Mouse (Mus musculus) heart, postnatal 25 days (tissue): Measurements from ENCODE around the gene Lypd5. TPM values are rescaled to one million over a fixed set of nuclear protein-coding genes. Genes with fewer than 3 reads are reported as not detected.

ENCODE experiments used
- DNase-seq: peaks from one replicate; pipeline ENCODE4 v3.0.0; 2022; ENCODE audit warnings: low spot score
- intact Hi-C: fragments of 180-260 bp; cut with DNase I; formaldehyde crosslinking; loops from one replicate; pipeline ENCODE4 v1.15.1; 2025
- total RNA-seq, 2 experiments: library from RNA; stranded (reverse); gene quantifications; 2 replicates each; pipeline ENCODE4 v1.2.3; 2021

Gene Lypd5
- not detected for total RNA-seq

DNA sequence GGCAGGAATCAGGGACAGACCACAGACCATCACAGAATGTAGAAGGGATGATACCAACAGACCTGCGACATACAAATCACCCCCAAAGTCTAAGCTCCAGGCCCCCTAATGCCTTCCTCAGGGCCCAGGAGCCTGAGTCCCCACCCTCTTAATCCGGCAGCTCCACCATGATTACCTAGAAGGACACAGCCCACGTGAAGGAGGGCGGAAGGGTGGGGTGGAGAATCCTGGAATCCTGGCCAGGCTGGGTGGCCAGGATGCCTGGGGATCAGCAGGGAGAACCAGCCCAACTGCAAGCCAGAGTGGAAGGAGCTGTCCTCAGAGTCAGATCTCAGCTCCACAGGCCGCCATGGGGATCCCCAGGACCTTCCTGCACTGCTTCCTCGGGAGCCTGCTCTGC, at the start of gene Lypd5:
TSS of gene Lypd5 (plus strand) at position 301 of the 400 bp plus-strand sequence.
- no peak for DNase-seq
- intact Hi-C loops: no loop called here

DNA sequence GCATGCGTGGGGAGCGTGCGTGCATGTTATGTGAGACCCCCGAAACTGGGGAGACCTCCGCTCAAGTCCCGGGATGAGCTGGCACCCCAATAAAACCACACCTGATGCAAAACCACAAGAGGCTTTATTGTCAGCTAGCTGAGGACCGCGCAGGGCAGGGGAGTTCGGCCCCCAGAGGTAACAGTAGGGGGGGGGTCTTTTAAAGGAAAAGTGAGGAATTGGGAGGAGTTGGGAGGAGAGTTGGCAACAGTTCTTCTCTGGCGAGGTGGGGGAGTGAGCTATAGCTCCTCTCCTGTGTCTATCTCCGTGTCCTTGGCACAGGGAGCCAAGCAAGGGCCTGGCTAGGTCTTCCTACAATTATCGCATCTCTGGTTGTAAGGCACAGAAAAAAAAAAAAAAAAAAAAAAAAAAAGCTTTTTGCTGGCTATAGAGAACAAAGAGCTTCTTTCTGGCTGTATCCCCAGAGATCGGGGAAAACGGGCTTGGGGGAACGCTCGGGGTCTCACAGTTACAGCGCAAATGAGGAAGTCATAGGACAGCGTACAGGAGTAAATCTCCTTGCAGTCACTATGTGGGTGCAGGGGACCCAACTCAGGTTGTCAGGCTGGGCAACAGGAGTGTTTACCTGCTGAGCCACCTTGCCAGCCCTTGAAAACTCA, 49.0 kb upstream of the Lypd5 start:
- DNase-seq: no peak
- intact Hi-C loops: no loop called here

DNA sequence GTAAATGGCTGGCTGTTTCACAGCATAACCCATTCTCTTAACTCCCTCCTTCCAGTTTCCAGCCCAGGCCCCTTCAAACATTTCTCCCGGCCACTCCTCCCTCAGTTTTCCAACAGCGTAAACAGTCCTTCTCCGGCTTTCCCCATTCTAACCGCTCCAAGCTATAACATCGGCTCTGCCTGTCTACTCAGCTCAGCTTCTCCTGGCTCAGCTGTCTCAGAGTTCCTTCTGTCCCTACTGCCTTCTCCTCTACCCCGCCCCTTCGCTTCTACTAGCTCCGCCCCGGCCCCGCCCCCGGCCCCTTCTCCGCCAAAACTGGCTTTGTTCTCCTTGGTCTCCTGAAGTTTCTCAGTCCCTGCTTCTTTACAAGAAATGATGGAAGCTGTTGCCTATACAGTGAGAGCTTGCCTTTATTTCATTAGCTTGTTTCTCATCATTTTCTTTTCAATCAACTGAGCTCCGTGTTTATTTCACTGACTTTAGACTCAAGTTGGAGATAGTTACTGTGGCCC, 48.2 kb upstream of the Lypd5 start, which contains the start of gene Zfp61:
TSS of gene Zfp61 (minus strand) at position 462 of the 512 bp plus-strand sequence.
- intact Hi-C loops: no loop called here
- no peak for DNase-seq

DNA sequence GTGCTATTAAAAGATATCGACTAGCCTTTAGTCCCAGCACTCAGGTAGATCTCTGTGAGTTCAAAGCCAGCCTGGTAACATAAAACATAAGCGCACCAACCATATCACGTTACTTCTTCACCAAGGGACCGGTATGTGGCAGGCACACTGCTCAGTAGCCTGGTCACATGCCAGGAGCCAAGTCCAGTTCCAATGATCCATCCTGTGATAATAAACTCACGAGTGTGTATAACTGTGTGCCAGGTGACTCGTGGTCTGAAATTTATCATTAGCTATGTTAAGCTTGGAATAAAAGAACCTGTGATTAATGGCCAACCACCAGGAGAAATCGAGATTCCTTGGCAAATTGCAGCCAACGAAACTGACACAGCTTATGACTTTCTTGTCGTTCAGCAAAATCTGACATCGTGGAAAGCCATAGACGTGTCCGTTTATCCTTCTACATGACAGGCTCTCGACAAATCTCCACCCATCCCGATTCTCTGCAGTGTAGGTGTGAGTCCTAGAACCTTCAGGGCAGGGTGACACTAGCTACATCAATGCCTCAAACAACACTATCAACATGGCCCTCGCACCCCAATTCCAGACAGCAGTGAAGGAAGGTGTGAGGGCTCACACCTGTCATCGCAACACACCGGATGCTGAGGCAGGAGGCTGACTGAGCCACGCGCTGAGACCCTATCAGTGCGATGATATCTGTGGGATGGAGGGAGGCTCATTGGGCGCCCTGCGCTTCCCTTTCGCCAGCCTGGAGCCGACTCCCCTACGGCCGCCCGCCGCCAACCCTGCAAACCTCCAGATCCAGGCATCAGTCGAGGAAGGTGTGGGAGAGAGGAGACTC, 33.0 kb upstream of the Lypd5 start:
- intact Hi-C loops: loop anchor here (2.0 to 5.0 kb wide), 4 partner anchors 45 to 234 kb away; partner anchors contain the start of genes Zfp180, Zfp235 and Zfp93
- no peak for DNase-seq

DNA sequence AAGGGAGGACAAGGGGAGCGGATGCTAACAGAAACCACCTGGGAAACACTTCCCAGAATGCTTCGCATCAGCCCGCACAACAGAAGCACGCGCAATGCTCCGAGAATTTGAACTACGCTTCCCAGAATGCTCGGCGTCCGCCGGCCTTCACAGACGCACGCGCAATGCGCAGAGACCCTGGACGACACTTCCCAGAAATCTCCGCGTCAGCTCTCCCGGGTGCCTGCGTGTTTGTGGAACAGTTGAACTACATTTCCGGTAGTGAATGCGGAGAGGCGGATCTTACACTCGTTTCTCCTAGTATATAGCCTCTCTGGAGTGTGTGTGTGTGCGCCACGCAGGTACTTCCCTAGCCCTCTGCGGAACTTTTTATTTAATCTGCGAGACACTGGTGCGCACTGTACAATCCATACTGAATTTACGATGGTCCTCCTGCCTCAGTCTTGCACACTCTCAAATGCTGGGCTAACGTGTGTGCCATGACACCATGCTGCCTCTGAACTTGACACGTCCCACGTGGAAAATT, 32.4 kb upstream of the Lypd5 start, which contains the start of gene Zfp94:
TSS of gene Zfp94 (minus strand) at position 100 of the 526 bp plus-strand sequence.
- intact Hi-C loops: loop anchor here (2.0 to 5.0 kb wide), 4 partner anchors 46 to 234 kb away; partner anchors contain the start of genes Zfp180, Zfp235 and Zfp93

DNA sequence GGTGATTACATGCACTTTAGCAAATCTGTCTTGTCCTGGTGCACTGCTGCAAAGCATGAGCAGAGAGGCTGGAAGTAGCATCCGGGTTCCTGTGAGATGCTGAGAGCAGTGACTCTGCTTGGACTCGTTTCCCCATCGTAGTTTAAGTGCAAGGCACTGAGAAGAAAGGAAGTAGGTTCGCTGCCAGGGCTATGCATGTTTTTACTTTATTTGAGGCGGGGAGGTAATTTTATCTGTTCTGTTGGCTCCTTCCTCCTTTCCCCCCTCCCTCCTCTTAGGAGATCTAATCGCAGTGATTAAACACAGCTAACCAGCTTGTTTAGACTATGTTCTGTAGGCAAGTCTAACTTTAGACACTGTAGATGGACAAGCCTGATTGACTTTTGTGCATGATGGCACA, 30.1 kb upstream of the Lypd5 start:
- intact Hi-C loops: loop anchor here (5.0 kb wide), 3 partner anchors 112 to 237 kb away; partner anchors contain the start of genes Zfp180 and Zfp235
- DNase-seq: no peak

More for the DNA sequence above, 32.4 kb upstream of the Lypd5 start, which contains the start of gene Zfp94:
- peak; percentile 89 for DNase-seq

DNA sequence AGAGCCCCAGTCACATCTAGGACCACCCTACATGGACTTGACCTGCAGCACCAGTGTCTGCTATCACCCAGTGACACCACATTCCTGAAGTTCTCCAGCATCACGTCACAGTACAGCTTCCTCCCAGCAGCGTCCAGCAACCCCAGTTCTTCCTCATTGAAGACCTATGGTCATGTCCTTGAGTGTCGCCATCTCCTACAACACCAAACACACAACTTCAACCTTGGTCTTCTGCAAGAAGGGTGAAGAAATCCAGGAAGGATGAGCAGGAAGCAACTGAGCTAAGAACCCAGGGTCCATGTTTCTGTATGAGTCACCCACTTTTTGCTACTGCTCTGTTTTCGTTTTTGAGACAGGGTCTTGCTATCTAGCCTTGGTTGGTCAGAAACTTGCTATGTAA, 26.4 kb upstream of the Lypd5 start:
- DNase-seq: no peak
- intact Hi-C loops: no loop called here

DNA sequence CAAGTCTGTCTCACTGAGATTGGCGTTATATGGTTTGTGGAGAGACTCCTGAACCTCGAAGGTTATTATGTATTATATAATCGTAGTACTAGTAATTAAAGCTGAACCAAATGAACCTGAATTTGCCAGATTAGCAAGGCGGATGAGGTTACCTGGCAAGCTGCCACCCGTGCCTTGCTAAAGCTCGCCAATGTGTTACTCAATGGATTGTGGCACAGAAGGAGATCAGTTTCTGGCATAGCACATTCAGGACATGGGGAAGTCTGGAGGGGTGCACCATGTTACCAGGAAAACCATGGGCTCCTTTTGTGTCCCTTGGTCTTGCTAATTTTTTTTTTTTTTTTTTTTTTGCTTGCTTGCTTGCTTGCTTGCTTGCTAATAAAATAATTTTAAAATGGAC, 23.8 kb upstream of the Lypd5 start:
- no peak for DNase-seq
- intact Hi-C loops: no loop called here

DNA sequence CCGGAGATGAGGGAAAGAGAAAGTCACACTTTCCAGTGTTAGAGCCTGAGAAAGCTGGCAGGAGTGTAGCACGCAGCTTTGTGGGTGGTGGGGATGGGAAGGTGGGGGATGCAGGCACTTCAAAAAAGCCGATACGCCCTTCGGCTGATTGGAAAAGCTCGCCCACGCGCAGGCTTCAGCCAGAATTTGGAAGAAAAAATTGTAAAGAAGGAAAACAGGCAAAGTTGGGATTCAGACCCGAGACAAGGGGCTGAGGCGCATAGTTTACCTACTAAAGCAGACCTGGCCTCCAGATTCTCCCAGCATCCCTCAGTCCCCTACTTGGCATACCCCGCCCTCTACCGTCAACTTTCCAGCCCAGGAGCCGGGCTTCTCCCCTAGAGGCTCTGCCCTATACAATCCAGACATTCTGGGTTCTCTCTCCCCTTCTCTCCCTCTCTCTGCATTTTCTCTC, 23.3 kb upstream of the Lypd5 start:
- no peak for DNase-seq
- intact Hi-C loops: no loop called here

DNA sequence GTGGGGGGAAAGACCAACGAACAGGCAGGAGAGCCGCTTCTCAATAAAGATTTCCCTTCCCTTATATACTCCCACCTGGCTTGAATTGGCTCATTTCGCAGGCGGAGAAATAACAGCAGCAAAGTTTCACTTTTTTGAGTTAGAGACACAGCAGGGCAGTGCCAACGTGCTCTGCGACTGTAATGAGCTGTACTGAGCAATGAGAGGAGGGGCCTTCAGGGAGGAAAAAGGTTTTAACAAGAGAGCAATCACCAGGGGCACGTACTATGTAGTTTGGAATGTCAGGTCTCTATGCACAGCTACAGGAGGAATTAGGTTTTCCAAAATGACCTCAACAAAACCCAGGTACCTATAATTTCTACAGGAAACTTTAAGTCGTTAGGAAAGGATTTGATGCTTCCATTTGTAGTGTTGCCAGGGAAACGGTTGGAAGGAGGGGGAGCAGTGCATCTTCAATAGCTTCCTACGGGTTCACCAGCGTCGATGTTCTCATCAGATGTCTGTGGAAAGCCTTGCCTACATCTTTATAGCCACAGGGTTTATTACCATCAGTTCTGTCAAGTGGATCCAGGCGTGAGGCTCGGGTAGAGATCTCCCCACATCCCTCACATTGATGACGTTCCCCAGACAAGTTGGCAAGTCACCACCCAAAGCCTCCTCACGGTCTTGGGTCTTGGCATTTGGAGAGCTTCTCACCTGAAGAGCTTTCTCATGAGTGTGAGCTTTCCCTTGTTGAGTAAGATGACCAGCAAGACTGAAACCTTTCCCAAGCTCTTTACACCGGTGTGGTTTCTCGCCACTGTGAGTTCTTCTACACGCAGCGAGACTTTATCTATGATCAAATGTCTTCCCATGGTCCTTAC, 22.5 kb upstream of the Lypd5 start:
- no peak for DNase-seq
- intact Hi-C loops: no loop called here

DNA sequence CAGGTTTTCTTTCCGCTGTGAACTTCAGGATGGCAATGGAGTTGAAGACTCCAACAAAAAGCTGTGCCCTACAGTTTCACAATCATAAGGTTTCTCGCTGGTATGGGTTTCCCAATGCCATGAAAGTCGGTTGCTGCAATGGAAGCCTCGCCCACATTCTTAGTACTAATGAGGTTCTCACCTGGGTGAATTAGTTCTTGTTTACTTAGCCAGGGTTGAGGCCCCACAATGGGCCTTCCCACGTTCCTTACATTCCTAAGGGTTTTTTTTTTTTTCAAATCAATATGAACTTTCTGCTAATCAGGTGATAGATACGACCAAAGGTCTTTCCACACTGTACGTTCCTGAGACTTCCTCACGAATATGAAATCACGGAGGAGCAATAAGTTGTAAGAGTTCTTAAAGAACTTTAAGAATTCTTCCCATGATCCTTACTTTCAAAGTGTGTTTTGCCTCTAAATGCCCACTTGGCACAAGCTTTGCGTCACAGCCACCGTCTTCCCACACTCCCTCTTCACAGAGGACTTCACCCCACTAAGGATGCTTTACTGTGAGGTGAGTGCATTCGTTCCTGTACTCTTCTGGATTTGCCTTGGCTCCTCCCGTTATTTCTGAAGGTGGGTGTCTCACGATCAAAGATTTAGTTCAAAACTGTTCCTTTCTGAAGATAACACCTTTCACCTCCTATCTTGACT, 21.6 kb upstream of the Lypd5 start:
- intact Hi-C loops: no loop called here
- no peak for DNase-seq

DNA sequence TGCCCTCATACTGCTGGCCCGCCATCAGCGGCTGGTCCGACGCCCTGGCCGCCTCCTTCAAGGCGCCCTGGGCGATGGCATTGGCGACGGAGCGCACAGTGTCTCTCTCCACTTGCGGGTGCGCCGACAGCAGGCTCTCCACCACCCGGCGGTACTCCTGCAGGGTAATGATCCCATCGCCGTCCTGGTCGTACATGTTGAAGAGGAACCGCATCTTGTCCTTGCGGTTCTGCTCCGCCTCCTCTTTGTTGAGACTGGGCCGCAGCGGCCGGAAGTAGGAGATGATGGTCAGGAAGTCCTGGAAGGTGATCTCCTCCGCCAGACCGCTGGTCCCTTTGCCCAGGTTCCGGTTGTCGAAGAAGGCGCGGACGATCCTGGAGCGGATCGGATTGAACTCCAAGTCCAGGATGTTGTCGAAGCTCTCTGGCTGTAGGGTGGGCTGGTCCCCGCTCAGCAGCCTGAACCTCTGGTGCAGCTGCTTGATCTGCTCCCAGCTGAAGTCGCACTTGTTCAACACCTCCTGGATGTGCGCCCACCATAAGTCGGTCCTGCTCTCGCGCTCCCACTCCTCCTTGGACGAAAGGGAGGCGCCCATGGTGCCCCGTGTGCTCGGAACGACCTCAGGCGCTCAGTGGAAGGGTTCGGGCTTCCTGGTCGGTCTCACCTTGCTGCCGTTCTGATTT, 15.6 kb upstream of the Lypd5 start, which contains the start of gene Tescl:
TSS of gene Tescl (minus strand) at position 633 of the 683 bp plus-strand sequence.
- DNase-seq: no peak
- intact Hi-C loops: no loop called here

DNA sequence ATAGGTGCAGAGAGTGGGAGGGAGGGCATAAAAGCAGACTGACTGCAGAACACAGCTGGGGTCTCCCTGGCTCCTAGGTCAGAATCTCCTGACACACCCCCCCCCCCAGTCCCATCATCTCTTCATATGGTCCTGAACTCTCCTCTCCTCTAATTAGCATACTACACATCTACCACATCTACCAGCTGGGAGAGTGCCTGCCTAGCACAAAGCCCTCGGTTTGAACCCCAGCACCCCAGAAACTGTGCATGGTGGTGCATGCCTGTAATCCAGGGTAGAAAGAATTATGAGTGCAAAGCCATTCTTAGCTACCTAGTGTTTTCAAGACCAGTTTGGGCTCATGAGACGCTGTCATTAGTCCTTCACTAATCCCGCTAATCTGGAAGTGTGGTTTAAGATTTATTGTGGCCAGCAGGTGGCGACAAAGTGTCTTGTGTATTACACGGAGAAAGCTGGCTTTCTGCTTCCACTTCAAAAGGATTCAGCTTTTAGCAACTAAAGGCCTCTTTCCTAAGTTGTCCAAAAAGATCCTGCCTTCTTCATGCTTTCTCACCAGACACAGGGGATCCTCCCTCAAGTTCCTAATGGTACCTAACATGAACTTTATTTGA, 13.2 kb upstream of the Lypd5 start:
- intact Hi-C loops: loop anchor here (2.0 to 5.0 kb wide), 2 partner anchors 51 to 71 kb away; no protein-coding TSS in a partner anchor

DNA sequence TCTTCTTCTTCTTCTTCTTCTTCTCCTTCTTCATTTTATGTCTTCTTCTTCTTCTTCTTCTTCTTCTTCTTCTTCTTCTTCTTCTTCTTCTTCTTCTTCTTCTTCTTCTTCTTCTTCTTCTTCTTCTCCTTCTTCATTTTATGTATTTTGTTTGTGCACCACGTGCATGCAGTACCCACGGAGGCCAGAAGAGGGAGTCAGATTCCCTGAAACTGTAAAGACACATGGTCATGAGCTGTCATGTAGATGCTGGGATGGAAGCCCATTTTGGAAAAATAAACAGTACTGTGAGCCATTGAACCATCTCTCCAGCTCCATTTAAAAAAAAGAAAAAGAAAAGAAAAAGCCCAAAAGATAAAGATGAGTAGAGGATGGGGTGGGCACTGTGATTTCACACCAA, 10.8 kb upstream of the Lypd5 start:
- intact Hi-C loops: loop anchor here (5.0 kb wide), 1 partner anchor 49 kb away; no protein-coding TSS in a partner anchor
- DNase-seq: no peak

More for the DNA sequence above, 13.2 kb upstream of the Lypd5 start:
- DNase-seq: no peak

DNA sequence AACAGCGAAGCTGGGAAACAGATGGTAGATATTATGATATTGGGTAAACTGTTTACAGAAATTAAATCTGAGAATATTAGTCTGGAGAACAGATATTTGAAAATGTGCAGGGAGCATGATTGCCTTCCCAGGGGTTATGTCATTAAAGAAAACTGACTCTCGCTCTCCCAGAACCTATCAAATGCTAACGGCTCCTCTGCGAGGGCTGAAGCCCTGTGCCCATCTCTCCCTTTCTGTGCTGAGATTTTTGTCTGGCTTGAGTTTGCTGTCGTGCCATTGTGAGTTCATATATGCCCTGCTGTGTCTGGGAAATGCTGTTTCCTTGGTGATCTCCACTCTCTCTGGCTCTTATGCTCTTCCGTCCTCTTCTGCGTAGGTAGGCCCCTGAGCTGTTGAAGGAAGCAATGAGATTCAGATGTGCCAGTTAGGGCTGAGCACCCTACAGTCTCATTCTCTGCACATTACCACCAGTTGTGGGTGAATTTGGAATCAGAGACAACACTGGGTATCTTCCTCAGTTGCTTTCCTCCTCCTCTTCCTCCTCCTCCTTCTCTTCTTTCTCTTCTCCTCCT, 5.2 kb upstream of the Lypd5 start:
- intact Hi-C loops: no loop called here
- no peak for DNase-seq

DNA sequence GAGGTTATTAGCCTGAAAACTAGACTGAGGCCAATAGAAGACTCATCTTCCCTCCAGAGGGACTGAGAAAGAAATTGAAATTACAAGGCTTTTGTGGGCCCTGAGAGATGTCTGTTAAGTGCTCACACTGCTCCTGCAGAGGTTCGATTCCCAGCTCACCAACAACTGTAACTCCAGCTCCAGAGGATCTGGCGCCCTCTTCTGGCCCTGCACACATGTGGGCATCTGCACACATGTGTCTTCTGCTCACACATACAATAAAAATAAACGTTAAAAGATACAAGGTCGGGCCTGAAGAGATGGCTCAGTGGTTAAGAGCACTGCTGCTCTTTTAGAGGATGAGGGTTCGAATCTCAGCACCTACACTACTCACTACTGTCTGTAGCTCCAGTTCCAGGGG, 2.6 kb upstream of the Lypd5 start:
- intact Hi-C loops: no loop called here

DNA sequence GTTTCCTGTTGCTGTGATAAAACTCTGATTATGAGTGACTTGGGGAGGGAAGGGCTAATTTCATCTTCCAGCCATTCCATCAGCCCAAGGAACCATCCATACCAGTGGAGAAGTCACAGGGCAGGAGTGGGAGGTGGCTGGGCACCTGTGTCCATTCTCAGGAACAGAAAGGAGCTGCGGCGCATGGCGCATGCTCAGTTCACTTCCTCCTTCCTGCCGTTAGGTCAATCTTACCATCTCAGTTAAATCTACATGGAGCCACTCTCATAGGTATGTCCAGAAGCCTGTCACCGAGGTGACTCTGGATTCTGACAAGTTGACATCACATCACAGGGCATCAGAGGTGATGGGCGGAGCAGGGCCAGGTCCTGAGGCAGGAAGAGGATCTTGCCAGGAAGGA, 6.7 kb downstream of the Lypd5 start:
- DNase-seq: no peak
- intact Hi-C loops: no loop called here

More for the DNA sequence above, 2.6 kb upstream of the Lypd5 start:
- no peak for DNase-seq
